Mouse (Mus musculus) neural tube, embryonic 14.5 days (tissue): ENCODE data around the gene Apol6. TPM values are rescaled to one million over a fixed set of nuclear protein-coding genes. Genes with fewer than 3 reads are reported as not detected.

Source experiments
- ATAC-seq: fragments of 200-750 bp; cut with Nextera tagmentation; 2 replicates; pipeline ENCODE4 v1.8.0; 2017; ENCODE audit warnings: low read depth, mild to moderate bottlenecking, moderate TSS enrichment, moderate library complexity
- H3K27ac ChIP-seq: fragments of 300-500 bp; sonication (generic); 2 replicates; pipeline ENCODE4 v1.5.1; 2014; ENCODE audit warnings: low read depth, mild to moderate bottlenecking, control low read depth, low read length, moderate library complexity, mixed read lengths
- H3K27me3 ChIP-seq: fragments of 300-500 bp; sonication (generic); 2 replicates; pipeline ENCODE4 v1.6.1; 2014; ENCODE audit warnings: low read length; ENCODE audit not compliant: control insufficient read depth, insufficient read depth
- H3K36me3 ChIP-seq: fragments of 300-500 bp; sonication (generic); 2 replicates; pipeline ENCODE4 v1.6.1; 2014; ENCODE audit warnings: low read length, mixed read lengths; ENCODE audit not compliant: control insufficient read depth, insufficient read depth
- H3K4me1 ChIP-seq: fragments of 300-500 bp; sonication (generic); 2 replicates; pipeline ENCODE4 v1.6.1; 2014; ENCODE audit warnings: low read length; ENCODE audit not compliant: control insufficient read depth, insufficient read depth
- H3K4me2 ChIP-seq: fragments of 300-500 bp; sonication (generic); 2 replicates; pipeline ENCODE4 v1.6.1; 2014; ENCODE audit warnings: mild to moderate bottlenecking, low read depth, low read length, control low read depth
- H3K4me3 ChIP-seq: fragments of 300-500 bp; sonication (generic); 2 replicates; pipeline ENCODE4 v1.5.1; 2014; ENCODE audit warnings: low read depth, low read length, control low read depth, mixed read lengths
- H3K9ac ChIP-seq: fragments of 300-500 bp; sonication (generic); replicated peaks from 2 replicates; pipeline ENCODE4 v1.6.1; 2014; ENCODE audit warnings: low read depth, mild to moderate bottlenecking, control low read depth, low read length, mixed read lengths
- H3K9me3 ChIP-seq: fragments of 300-500 bp; sonication (generic); 2 replicates; pipeline ENCODE4 v1.6.1; 2016; ENCODE audit warnings: low read length; ENCODE audit not compliant: control insufficient read depth
- whole genome bisulfite sequencing: fragments of 180-500 bp; shearing (Covaris S2); extraction: QIAGEN DNeasy Blood & Tissue Kit; methylation state at CpG from one replicate; pipeline ENCODE4 v1.1.7; 2014; 5-methylcytosine and 5-hydroxymethylcytosine counted together
- polyA plus RNA-seq: library from polyadenylated mRNA; unstranded; fragments of >200 nt; fragmentation: Nextera tagmentation; extraction: Ambion mirVana; gene quantifications from 2 replicates; pipeline ENCODE4 v1.2.1, GENCODE M21; 2014

The Apol6 gene
- polyA plus RNA-seq, 1 experiment from 2014 or later = 0.08 TPM

- Histone ChIP-seq H3K4me3 (no peak overlapping the region), H3K9ac (no peak overlapping the region), H3K27me3 (no peaks in the 10 kb centered on the region), H3K27ac (no peak overlapping the region), H3K4me2 (no peak overlapping the region), H3K4me1 (peaks cover 12% of the 10 kb centered on the region; the same call in 1 of the 2 replicates), H3K36me3 (no peaks in the 10 kb centered on the region), H3K9me3 (no peaks in the 10 kb centered on the region)
- 76% methylated on average over 4 of the region's 4 CpGs for WGBS
- no peak for ATAC-seq
These were observed 29.5 kb upstream of the Apol6 start for GRCm38 (mm10) chr15:77014985-77015384.

GRCm38 (mm10) chr15:77016509-77016908 lies 28.0 kb upstream of the Apol6 start:
- Histone ChIP-seq H3K4me3 (no peak overlapping the region), H3K27me3 (no peaks in the 10 kb centered on the region), H3K27ac (no peak overlapping the region), H3K4me1 (peaks cover 12% of the 10 kb centered on the region; the same call in 1 of the 2 replicates), H3K36me3 (no peaks in the 10 kb centered on the region), H3K9ac (no peak overlapping the region), H3K4me2 (no peak overlapping the region), H3K9me3 (no peaks in the 10 kb centered on the region)
- ATAC-seq = no peak
- 92% methylated on average over 6 of the region's 6 CpGs for WGBS

GRCm38 (mm10) chr15:77017897-77018296 lies 26.6 kb upstream of the Apol6 start:
- no peaks in the 10 kb centered on the region for H3K27me3 ChIP-seq
- no peak for ATAC-seq
- no peak overlapping the region for H3K4me2 ChIP-seq
- H3K9ac ChIP-seq = no peak overlapping the region
- no peak overlapping the region for H3K27ac ChIP-seq
- H3K9me3 ChIP-seq = no peaks in the 10 kb centered on the region
- H3K4me3 ChIP-seq = no peak overlapping the region
- peaks cover 12% of the 10 kb centered on the region; the same call in 1 of the 2 replicates for H3K4me1 ChIP-seq
- no peaks in the 10 kb centered on the region for H3K36me3 ChIP-seq

DNA sequence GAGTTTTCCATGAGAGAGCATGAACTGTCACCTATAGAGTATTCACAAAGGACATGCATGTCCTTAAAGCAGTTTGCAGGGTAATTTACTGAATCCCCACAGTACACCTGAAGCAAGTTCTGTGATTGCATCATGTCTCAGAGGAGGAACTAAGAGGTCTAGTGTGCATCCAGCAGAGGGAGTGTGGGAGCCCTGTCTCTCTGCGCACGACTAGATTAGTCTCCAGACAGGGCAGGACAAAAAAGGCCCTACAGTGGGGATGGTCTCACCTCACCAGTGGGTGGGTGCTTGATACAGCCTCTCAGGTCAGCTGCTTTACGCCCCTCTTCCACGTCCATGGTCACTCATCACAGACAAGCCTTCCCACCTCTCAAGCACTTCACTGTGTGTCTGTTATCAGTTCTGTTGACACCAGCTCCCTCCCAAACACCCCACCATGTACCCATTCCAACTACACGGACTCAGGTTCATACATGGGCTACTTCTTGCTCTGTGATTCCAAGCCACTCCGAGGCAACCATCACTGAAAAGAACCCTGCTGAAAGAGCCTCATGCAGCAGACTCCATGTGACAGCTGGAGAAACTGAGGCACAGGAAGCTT lies 25.7 kb upstream of the Apol6 start:
- no peak overlapping the region for H3K4me3 ChIP-seq
- WGBS = 71% methylated on average over 6 of the region's 6 CpGs

GRCm38 (mm10) chr15:77019533-77019932 lies 25.0 kb upstream of the Apol6 start:
- ATAC-seq = no peak
- WGBS = 89% methylated on average over 7 of the region's 7 CpGs
- Histone ChIP-seq H3K36me3 (no peaks in the 10 kb centered on the region), H3K27ac (no peak overlapping the region), H3K9me3 (no peaks in the 10 kb centered on the region), H3K4me1 (peaks cover 4% of the 10 kb centered on the region; the same call in 1 of the 2 replicates), H3K4me2 (no peak overlapping the region), H3K27me3 (no peaks in the 10 kb centered on the region), H3K9ac (no peak overlapping the region), H3K4me3 (no peak overlapping the region)

More for the DNA sequence above, 25.7 kb upstream of the Apol6 start:
- H3K27me3 ChIP-seq = no peaks in the 10 kb centered on the region
- H3K36me3 ChIP-seq = no peaks in the 10 kb centered on the region
- H3K27ac ChIP-seq = no peak overlapping the region
- ATAC-seq = no peak
- H3K9ac ChIP-seq = no peak overlapping the region
- H3K9me3 ChIP-seq = no peaks in the 10 kb centered on the region
- H3K4me2 ChIP-seq = no peak overlapping the region
- peaks cover 7% of the 10 kb centered on the region; the same call in 1 of the 2 replicates for H3K4me1 ChIP-seq

DNA sequence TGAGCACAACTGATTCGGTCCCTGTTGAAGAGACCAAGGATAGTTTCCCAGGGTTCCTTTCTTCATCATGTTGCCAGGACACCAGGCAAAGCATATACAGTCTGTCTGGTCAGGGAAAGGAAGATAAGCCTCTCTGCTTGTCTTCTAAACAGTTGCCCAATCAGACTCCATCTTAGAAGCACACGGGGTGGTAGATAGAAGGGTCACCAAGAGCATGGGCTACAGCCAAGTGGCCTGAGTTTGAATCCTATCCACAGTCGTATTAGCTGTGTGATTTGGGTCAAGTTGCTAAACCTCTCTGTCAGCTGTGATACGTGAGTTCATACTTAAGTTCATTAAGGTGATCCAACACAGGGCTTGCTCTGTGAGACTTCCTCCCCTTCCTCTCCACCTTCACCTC lies 24.4 kb upstream of the Apol6 start:
- Histone ChIP-seq H3K27ac (no peak overlapping the region), H3K27me3 (no peaks in the 10 kb centered on the region), H3K4me2 (no peak overlapping the region), H3K9me3 (no peaks in the 10 kb centered on the region), H3K4me1 (no peaks in the 10 kb centered on the region), H3K9ac (no peak overlapping the region), H3K36me3 (no peaks in the 10 kb centered on the region), H3K4me3 (no peak overlapping the region)
- WGBS = 91% methylated on average over 4 of the region's 4 CpGs
- no peak for ATAC-seq

DNA sequence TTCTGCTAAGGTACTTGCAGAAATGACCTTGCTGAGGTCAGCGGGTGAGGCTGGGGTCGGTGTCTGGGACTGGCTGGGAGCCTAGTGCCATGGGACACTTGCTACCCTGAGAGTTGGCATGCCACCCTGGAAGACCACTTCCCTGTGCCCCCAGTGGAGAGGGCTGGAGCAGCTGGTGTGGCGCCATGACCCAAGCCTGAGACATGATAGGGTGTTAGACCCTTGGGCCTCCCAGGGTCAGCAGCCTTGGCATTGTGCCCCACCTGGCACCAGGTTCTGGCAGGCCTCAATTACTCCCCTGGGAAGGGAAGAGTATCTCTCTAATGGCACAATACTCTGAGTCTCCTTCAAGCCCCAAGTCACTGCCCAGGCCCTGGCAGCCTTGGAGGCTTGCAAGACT lies 23.5 kb upstream of the Apol6 start:
- H3K36me3 ChIP-seq = no peaks in the 10 kb centered on the region
- H3K9ac ChIP-seq = no peak overlapping the region
- H3K4me3 ChIP-seq = no peak overlapping the region
- H3K27ac ChIP-seq = no peak overlapping the region
- H3K9me3 ChIP-seq = no peaks in the 10 kb centered on the region
- no peak for ATAC-seq
- 93% methylated on average over 3 of the region's 3 CpGs for WGBS
- H3K4me1 ChIP-seq = no peaks in the 10 kb centered on the region
- H3K27me3 ChIP-seq = no peaks in the 10 kb centered on the region
- H3K4me2 ChIP-seq = no peak overlapping the region

- H3K9ac ChIP-seq = no peak overlapping the region
- H3K4me3 ChIP-seq = no peak overlapping the region
- H3K36me3 ChIP-seq = no peaks in the 10 kb centered on the region
- H3K27ac ChIP-seq = no peak overlapping the region
- H3K4me2 ChIP-seq = no peak overlapping the region
- WGBS = 85% methylated on average over 4 of the region's 4 CpGs
- H3K4me1 ChIP-seq = no peaks in the 10 kb centered on the region
- H3K9me3 ChIP-seq = no peaks in the 10 kb centered on the region
- H3K27me3 ChIP-seq = no peaks in the 10 kb centered on the region
- ATAC-seq = no peak
These were observed 22.7 kb upstream of the Apol6 start for GRCm38 (mm10) chr15:77021851-77022250.

DNA sequence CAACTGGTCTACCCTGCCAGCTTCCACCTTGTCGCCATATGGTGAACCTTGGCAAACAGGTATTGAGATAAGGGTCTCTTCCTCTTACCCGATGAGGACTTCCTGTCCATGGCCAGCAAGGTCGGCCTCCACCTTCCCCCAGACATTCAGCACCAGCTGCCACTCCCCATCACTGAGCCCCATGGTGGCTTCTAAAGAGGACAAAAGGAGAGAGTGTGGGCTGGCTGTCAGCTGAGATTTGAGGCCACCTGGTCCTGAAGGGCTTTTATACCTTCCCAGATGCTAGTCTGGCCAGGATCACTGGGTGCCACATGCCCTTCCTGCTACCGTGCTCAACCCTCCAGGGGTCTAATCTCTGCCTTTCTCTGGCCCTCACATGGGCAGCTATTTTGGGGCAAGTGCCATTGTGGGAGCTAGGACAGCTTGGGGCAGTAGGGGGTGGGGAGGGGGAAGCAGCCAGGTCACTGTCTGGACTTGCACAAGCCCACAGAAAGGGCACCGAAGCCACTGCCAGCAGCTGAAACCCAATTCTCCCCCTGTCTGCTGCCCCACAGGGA lies 22.1 kb upstream of the Apol6 start:
- H3K27ac ChIP-seq = no peak overlapping the region
- H3K9me3 ChIP-seq = no peaks in the 10 kb centered on the region
- H3K4me1 ChIP-seq = no peaks in the 10 kb centered on the region
- H3K27me3 ChIP-seq = no peaks in the 10 kb centered on the region
- H3K9ac ChIP-seq = no peak overlapping the region
- no peaks in the 10 kb centered on the region for H3K36me3 ChIP-seq
- H3K4me2 ChIP-seq = no peak overlapping the region
- WGBS = 76% methylated on average over 5 of the region's 5 CpGs
- H3K4me3 ChIP-seq = no peak overlapping the region
- ATAC-seq = no peak
